Mouse (Mus musculus) brain, adult 10 weeks (tissue): ENCODE results near the gene Olfr354. TPM values are rescaled to one million over a fixed set of nuclear protein-coding genes. Genes with fewer than 3 reads are reported as not detected.

Source experiments
- polyA plus RNA-seq: library from polyadenylated mRNA; stranded (reverse); fragments of 350-450 nt; fragmentation: Illumina TruSeq; extraction: RNeasy Lipid Tissue Mini Kit (QIAGEN cat#74804); gene quantifications from one replicate; pipeline ENCODE4 v1.2.3, GENCODE M21; 2015; ENCODE audit warnings: low read depth, low replicate concordance

Olfr354 gene
- polyA plus RNA-seq, result not detected

DNA sequence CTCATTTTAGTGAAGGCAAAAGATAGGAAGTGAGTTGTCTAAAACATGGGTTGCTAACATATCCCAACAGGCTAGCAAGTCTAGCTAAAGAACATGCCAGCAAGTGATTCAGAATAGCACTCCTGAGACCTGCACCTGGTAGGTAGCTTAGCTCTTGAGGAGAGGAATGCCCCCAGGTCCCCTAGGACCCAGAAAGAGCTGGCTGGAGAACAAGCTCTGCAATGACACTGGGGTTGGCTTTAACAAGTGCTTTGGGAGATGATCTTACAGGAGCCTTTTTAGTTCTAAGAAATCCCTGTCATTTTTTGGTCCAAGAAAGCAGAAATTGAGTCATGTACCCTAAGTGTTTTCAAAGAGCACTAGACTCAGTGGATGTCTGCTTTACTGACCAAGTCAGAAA, at the start of gene Olfr354:
Gene Olfr354 (plus strand): TSS at position 301 of the 400 bp plus-strand sequence.

GRCm38 (mm10) chr2:36862560-36862959, 42.9 kb upstream of the Olfr354 start, which contains the start of gene Olfr351:
Gene Olfr351, minus strand, starts transcription at chr2:36862660.

DNA sequence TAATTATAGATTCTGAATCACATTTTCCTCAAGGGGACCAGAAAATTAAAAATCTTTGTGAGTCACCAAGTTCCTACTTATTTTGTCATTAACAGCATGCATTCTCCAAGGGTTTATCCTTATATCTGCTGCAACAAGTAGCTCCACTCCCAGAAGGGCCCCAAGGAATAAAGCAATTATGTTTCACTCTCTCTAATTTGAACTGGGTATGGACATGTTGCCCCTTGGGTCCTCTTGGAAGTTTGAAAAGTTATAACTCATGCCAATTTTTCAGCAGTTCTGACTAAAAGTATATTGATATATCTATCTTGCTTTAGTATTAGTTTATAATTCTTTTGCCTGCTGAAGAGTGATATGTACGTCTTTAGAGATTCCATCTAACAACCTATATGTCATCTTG, 37.3 kb upstream of the Olfr354 start, which contains the start of gene Olfr352:
Gene Olfr352 (plus strand): TSS at position 301 of the 400 bp plus-strand sequence.

GRCm38 (mm10) chr2:36892836-36893235, 12.6 kb upstream of the Olfr354 start, which contains the start of gene Olfr353:
Gene Olfr353, minus strand, starts transcription at chr2:36892936.

DNA sequence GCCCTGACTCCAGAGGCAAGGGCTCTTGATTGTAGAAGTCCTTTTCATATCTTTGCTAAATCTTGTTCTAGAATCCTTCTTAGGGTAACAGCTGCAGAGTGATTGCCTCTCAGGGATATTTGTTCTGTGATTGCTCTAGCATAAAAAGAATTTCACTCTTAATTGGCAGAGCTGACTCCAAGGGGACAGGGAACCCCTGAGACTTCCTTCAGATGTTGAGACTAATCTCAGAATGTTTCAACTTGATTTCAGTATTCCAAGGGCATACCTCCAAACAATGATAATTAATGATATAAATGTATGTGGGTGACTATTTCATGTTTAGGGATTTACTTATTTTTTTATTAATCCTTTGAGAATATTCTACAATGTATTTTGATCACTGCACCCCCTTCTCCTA, 23.3 kb downstream of the Olfr354 start, which contains the start of gene Olfr355:
Gene Olfr355 (minus strand): TSS at position 101 of the 400 bp plus-strand sequence.

DNA sequence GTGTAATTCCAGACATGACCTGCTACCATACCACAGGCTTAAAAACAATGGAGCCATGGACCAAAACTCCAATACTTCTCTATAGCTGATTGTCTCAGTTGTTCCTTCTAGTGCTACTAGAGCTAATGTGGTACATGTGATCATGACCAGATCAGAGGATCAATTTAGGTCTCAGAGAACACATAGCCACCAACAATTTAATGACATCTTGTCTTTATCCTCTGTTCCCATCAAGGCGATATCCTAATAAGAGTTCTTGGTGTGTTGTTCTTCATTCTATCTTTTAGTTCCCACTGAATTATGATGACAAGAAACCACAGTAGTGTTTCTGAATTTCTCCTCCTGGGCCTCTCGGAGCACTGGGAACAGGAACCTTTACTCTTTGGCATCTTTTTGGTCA, 31.3 kb downstream of the Olfr354 start, which contains the start of gene Olfr356:
Gene Olfr356 (plus strand): TSS at position 301 of the 400 bp plus-strand sequence.

Other genes with a start within 250 kb of the Olfr354 start
- gene Olfr346, start 219.9 kb upstream of the Olfr354 start, polyA plus RNA-seq, result not detected
- gene Olfr347, start 173.8 kb upstream of the Olfr354 start, polyA plus RNA-seq, result not detected
- not detected for gene Olfr348, start 121.4 kb upstream of the Olfr354 start, polyA plus RNA-seq
- gene Olfr50, start 115.1 kb upstream of the Olfr354 start, polyA plus RNA-seq, result not detected
- gene Olfr3, start 88.6 kb upstream of the Olfr354 start, polyA plus RNA-seq, result not detected
- not detected for gene Olfr350, start 59.4 kb upstream of the Olfr354 start, polyA plus RNA-seq
- not detected for gene Olfr351, start 43.0 kb upstream of the Olfr354 start, polyA plus RNA-seq
- gene Olfr352, start 37.2 kb upstream of the Olfr354 start, polyA plus RNA-seq, result not detected
- not detected for gene Olfr353, start 12.7 kb upstream of the Olfr354 start, polyA plus RNA-seq
- not detected for gene Olfr355, start 23.2 kb downstream of the Olfr354 start, polyA plus RNA-seq
- gene Olfr356, start 31.4 kb downstream of the Olfr354 start, polyA plus RNA-seq, result not detected
- not detected for gene Olfr357, start 88.1 kb downstream of the Olfr354 start, polyA plus RNA-seq
- gene Olfr358, start 103.7 kb downstream of the Olfr354 start, polyA plus RNA-seq, result not detected
- gene Olfr360, start 160.1 kb downstream of the Olfr354 start, polyA plus RNA-seq, result not detected
- not detected for gene Olfr361, start 183.6 kb downstream of the Olfr354 start, polyA plus RNA-seq
- gene Olfr362, start 212.2 kb downstream of the Olfr354 start, polyA plus RNA-seq, result not detected
- not detected for gene Olfr364-ps1, start 233.6 kb downstream of the Olfr354 start, polyA plus RNA-seq